Mouse (Mus musculus): ENCODE results near the gene Gm49366. TPM values are rescaled to one million over a fixed set of nuclear protein-coding genes. Genes with fewer than 3 reads are reported as not detected.
"Not testable (repeated sequence)": the region's sequence is repeated elsewhere in the genome, so short reads cannot be mapped to it uniquely, and the experiment has no call there.

The Gm49366 gene
- polyA plus RNA-seq, 1 experiment from 2014 or later: not detected

DNA sequence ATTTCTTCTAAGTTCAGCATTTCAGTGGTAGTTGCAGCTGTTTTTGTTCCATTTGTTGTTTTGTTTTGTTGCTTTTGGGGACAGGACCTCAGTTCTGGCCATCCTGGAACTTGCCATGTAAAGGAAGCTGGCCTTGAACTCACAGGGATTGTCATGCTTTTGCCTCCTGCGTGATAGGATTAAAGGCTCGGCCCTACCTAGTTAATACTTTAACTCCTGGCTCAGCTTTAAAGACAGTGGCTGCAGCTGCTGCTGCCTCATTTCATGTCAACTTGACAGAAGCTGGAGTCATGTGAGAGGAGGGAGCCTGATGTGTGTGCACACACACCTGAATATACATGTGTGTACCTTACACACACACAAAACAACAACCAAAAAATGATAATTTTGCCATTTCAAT lies 5.3 kb downstream of the Gm49366 start:
- H3K4me1 ChIP-seq (ENCODE audit: control insufficient read depth, insufficient read depth, low read length): no peaks in the 10 kb centered on the region
- no peak for ATAC-seq (ENCODE audit: low read depth)
- H3K4me3 ChIP-seq (ENCODE audit: low read depth, low read length): no peak overlapping the region
- H3K27me3 ChIP-seq (ENCODE audit: control insufficient read depth, insufficient read depth, low read length): no peaks in the 10 kb centered on the region
- 83% methylated on average over 2 of the region's 2 CpGs for WGBS
- no peak overlapping the region for H3K27ac ChIP-seq (ENCODE audit: low read depth, low read length)
- 0 out of 2 replicates have a peak, but pooled peaks cover 3% of the 10 kb centered on the region for H3K9me3 ChIP-seq (ENCODE audit: control insufficient read depth, low read length)
- H3K36me3 ChIP-seq (ENCODE audit: control insufficient read depth, insufficient read depth, low read length): no peaks in the 10 kb centered on the region
- H3K4me2 ChIP-seq (ENCODE audit: low read depth, low read length): no peak overlapping the region
- no peak overlapping the region for H3K9ac ChIP-seq (replicated peaks; ENCODE audit: low read depth, low read length)

DNA sequence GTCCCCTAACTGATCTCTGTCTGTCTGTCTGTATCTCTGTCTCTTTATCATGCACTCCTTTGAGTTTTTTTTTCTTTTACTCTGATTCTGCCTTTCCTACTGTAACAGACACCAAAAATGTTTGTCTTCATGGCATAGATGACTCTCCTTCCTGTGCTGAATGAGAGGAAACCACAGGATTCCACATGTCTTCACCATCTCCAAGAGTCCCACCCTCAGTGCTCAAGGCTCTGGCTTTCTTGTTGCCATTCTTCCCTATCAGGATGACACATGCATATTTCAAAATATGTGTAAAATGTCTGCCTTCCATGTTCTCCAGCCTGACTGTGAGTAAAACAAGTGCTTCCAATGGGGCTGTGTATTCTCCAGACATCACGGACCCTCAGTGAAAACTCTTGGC lies 8.2 kb downstream of the Gm49366 start:
- no peaks in the 10 kb centered on the region for H3K4me1 ChIP-seq (ENCODE audit: control insufficient read depth, insufficient read depth, low read length)
- H3K4me3 ChIP-seq (ENCODE audit: low read depth, low read length): no peak overlapping the region
- 100% methylated on average over 1 of the region's 1 CpGs for WGBS
- no peak overlapping the region for H3K4me2 ChIP-seq (ENCODE audit: low read depth, low read length)
- 0 out of 2 replicates have a peak, but pooled peaks cover 3% of the 10 kb centered on the region for H3K9me3 ChIP-seq (ENCODE audit: control insufficient read depth, low read length)
- ATAC-seq (ENCODE audit: low read depth): no peak
- no peak overlapping the region for H3K27ac ChIP-seq (ENCODE audit: low read depth, low read length)
- no peaks in the 10 kb centered on the region for H3K36me3 ChIP-seq (ENCODE audit: control insufficient read depth, insufficient read depth, low read length)
- H3K27me3 ChIP-seq (ENCODE audit: control insufficient read depth, insufficient read depth, low read length): no peaks in the 10 kb centered on the region
- H3K9ac ChIP-seq (replicated peaks; ENCODE audit: low read depth, low read length): no peak overlapping the region

DNA sequence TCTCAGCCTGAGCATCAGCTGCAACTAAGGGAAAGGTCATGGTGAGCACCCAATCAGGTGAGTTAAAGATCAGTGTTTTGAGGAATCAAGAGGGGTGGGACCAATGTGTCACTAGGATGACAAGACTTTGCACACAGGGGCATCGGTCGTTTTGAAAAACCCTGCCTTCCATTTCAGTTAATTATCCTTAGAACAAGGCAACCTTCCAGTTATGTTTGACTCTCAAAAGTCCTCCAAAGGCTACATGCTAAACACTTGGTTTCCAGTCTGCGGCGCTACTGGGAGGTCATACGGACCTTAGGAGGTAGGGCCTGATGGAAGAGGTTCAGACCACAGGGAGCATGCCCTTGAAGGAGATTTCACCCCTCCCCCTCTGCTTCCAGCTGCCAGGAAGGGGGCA lies 12.0 kb downstream of the Gm49366 start:
- H3K4me1 ChIP-seq (ENCODE audit: control insufficient read depth, insufficient read depth, low read length); ATAC-seq (ENCODE audit: low read depth); H3K27ac ChIP-seq (ENCODE audit: low read depth, low read length); H3K9me3 ChIP-seq (ENCODE audit: control insufficient read depth, low read length); H3K27me3 ChIP-seq (ENCODE audit: control insufficient read depth, insufficient read depth, low read length); H3K9ac ChIP-seq (replicated peaks; ENCODE audit: low read depth, low read length); H3K36me3 ChIP-seq (ENCODE audit: control insufficient read depth, insufficient read depth, low read length); H3K4me2 ChIP-seq (ENCODE audit: low read depth, low read length); H3K4me3 ChIP-seq (ENCODE audit: low read depth, low read length): not testable (repeated sequence)
- 79% methylated on average over 5 of the region's 5 CpGs for WGBS

DNA sequence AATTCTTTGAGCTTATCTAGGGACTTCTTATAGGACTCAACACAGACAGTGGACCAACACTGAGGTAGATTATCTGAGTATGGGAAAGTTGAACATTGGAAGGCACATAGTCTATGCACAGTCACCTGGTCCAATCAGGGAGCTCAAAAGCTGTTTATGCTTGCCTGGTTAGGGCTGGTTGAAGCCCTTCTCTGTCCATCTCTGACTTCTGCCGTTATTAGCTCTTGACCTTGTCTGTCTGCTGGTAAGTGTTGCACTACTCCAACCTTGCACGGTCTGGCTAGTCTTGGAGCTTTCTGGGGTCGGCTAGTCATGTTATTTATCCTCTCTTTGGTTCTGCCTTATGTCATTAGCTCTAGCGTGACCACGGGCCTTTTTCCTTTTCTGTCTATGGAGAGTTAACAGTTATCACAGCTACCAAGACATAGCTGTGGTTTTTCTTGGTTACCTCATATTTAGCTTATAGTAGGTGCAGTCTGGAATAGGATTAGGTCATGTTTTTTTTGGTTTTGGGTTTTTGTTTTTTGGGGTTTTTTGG lies 13.3 kb downstream of the Gm49366 start, which contains the start of gene Acot3:
Gene Acot3 (plus strand): TSS at position 208 of the 538 bp plus-strand sequence.
- no peak within 1 kb of the TSS for H3K9ac ChIP-seq (replicated peaks; ENCODE audit: low read depth, low read length)
- H3K4me1 ChIP-seq (ENCODE audit: control insufficient read depth, insufficient read depth, low read length): no peaks in the 10 kb centered on the region
- no peak for ATAC-seq (ENCODE audit: low read depth)
- 76% methylated on average over 5 of the region's 5 CpGs for WGBS
- no peaks in the 10 kb centered on the region for H3K36me3 ChIP-seq (ENCODE audit: control insufficient read depth, insufficient read depth, low read length)
- H3K4me2 ChIP-seq (ENCODE audit: low read depth, low read length): peak within 1 kb of the TSS; percentile 56
- no peak within 1 kb of the TSS; the same call in 1 of the 2 replicates for H3K4me3 ChIP-seq (ENCODE audit: low read depth, low read length)
- peaks cover 7% of the 10 kb centered on the region; the same call in 1 of the 2 replicates for H3K27me3 ChIP-seq (ENCODE audit: control insufficient read depth, insufficient read depth, low read length)
- H3K27ac ChIP-seq (ENCODE audit: low read depth, low read length): no peak within 1 kb of the TSS
- 0 out of 2 replicates have a peak, but pooled peaks cover 3% of the 10 kb centered on the region for H3K9me3 ChIP-seq (ENCODE audit: control insufficient read depth, low read length)

DNA sequence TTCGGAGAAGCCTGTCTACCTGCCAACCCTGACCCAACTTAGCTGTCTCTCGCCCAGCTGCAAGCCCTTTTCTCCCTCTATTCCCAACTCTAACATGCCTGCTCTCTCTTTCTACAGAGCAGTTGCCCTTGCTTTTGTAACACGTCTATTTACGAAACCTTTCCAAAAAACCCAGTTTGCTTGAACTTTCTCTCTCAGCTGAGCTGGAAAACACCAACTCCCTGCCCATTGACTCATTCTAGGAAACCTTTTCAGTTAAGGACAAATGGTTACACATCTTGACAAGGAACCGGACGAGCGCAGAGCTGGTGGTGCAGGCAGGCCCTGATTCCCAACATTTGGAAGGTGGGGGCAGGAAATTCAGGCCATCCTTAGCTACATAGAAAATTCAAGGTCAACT lies 13.9 kb downstream of the Gm49366 start:
- no peak overlapping the region for H3K27ac ChIP-seq (ENCODE audit: low read depth, low read length)
- 0 out of 2 replicates have a peak, but pooled peaks cover under 1% of the 10 kb centered on the region for H3K9me3 ChIP-seq (ENCODE audit: control insufficient read depth, low read length)
- H3K27me3 ChIP-seq (ENCODE audit: control insufficient read depth, insufficient read depth, low read length): peaks cover 7% of the 10 kb centered on the region; the same call in 1 of the 2 replicates
- no peaks in the 10 kb centered on the region for H3K36me3 ChIP-seq (ENCODE audit: control insufficient read depth, insufficient read depth, low read length)
- H3K9ac ChIP-seq (replicated peaks; ENCODE audit: low read depth, low read length): no peak overlapping the region
- no peak for ATAC-seq (ENCODE audit: low read depth)
- no peaks in the 10 kb centered on the region for H3K4me1 ChIP-seq (ENCODE audit: control insufficient read depth, insufficient read depth, low read length)
- no peak overlapping the region for H3K4me2 ChIP-seq (ENCODE audit: low read depth, low read length)
- H3K4me3 ChIP-seq (ENCODE audit: low read depth, low read length): no peak overlapping the region; the same call in 1 of the 2 replicates
- WGBS: 90% methylated on average over 7 of the region's 7 CpGs

DNA sequence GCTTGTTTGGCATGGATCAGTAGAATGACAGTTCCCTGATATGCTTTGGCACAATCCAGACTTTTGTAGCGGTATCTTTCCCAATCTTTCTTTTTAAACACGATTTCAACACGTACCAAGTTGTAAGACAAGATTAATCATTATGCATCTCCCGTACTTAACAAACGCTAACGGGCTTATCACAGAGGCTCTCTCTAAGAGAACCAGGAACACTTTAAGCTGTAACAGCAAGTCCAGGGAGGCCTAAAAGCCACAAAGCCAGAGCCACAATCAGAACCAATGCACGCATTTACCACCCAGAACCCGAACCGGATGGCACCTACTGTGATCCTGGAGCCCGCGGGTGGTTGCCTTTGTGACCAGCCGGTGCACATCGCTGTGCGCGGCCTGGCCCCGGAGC lies 14.4 kb downstream of the Gm49366 start:
- WGBS: 13% methylated on average over 15 of the region's 16 CpGs
- Histone ChIP-seq H3K4me2 (ENCODE audit: low read depth, low read length) (peak overlapping the region; percentile 56), H3K36me3 (ENCODE audit: control insufficient read depth, insufficient read depth, low read length) (no peaks in the 10 kb centered on the region), H3K4me3 (ENCODE audit: low read depth, low read length) (peak overlapping the region; percentile 36), H3K27me3 (ENCODE audit: control insufficient read depth, insufficient read depth, low read length) (peaks cover 7% of the 10 kb centered on the region; the same call in 1 of the 2 replicates), H3K27ac (ENCODE audit: low read depth, low read length) (no peak overlapping the region), H3K4me1 (ENCODE audit: control insufficient read depth, insufficient read depth, low read length) (no peaks in the 10 kb centered on the region), H3K9ac (replicated peaks; ENCODE audit: low read depth, low read length) (peak overlapping the region; percentile 32; the same call in 1 of the 2 replicates), H3K9me3 (ENCODE audit: control insufficient read depth, low read length) (no peaks in the 10 kb centered on the region)
- no peak for ATAC-seq (ENCODE audit: low read depth)

DNA sequence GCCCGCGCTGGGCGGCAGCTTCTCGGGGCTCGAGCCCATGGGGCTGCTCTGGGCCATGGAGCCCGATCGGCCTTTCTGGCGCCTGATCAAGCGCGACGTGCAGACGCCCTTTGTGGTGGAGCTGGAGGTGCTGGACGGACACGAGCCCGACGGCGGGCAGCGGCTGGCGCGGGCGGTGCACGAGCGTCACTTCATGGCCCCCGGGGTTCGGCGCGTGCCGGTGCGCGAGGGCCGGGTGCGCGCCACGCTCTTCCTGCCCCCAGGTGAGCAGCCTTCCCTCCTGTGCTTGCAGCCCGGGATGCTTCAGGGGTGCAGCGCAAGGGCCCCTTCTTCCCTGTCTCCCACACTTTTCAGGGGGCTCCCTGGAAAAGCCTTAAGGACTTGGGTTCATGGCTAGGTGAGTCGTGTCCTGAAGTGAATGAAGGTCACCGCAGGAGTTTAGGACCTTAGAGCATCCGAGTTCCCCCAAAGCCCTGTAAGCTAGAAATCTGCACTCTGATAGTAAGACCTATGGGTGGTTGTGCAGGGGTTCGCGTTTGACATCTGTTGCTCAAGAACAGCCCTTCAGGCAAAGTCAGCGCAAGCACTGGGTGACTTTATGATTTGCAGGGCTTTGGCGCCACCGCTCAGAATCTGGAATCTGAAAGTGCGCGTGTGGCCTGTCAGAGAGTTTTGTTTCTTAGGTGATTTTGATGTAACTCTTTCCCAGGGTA lies 15.1 kb downstream of the Gm49366 start:
- no peaks in the 10 kb centered on the region for H3K9me3 ChIP-seq (ENCODE audit: control insufficient read depth, low read length)
- H3K4me2 ChIP-seq (ENCODE audit: low read depth, low read length): peak overlapping the region; percentile 56
- H3K4me1 ChIP-seq (ENCODE audit: control insufficient read depth, insufficient read depth, low read length): no peaks in the 10 kb centered on the region
- no peaks in the 10 kb centered on the region for H3K36me3 ChIP-seq (ENCODE audit: control insufficient read depth, insufficient read depth, low read length)
- H3K4me3 ChIP-seq (ENCODE audit: low read depth, low read length): peak overlapping the region; percentile 36
- H3K9ac ChIP-seq (replicated peaks; ENCODE audit: low read depth, low read length): peak overlapping the region; percentile 32; the same call in 1 of the 2 replicates
- H3K27ac ChIP-seq (ENCODE audit: low read depth, low read length): no peak overlapping the region
- 3% methylated on average over 35 of the region's 46 CpGs for WGBS
- H3K27me3 ChIP-seq (ENCODE audit: control insufficient read depth, insufficient read depth, low read length): peaks cover 7% of the 10 kb centered on the region; the same call in 1 of the 2 replicates
- no peak for ATAC-seq (ENCODE audit: low read depth)

DNA sequence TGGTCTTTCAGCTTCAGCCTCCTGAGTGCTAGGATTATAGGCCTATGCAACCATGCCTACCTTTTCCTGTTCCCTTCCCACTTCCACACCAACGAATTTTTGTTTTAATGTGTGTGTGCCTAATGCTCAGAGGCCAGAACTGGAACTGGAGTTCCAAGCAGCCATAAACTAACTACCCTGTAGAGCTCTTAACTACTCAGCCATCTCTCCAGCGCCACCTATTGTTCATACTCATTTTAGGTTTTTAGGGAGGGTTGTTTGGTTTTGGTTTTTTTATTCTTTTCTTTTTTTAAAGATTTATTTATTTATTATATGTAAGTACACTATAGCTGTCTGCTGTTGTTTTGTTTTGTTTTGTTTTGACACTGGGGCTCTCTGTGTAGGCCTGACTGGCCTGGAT lies 22.2 kb downstream of the Gm49366 start:
- 47% methylated on average over 2 of the region's 2 CpGs for WGBS
- Histone ChIP-seq H3K4me1 (ENCODE audit: control insufficient read depth, insufficient read depth, low read length) (no peaks in the 10 kb centered on the region), H3K4me2 (ENCODE audit: low read depth, low read length) (no peak overlapping the region), H3K27ac (ENCODE audit: low read depth, low read length) (no peak overlapping the region), H3K4me3 (ENCODE audit: low read depth, low read length) (no peak overlapping the region), H3K36me3 (ENCODE audit: control insufficient read depth, insufficient read depth, low read length) (no peaks in the 10 kb centered on the region), H3K27me3 (ENCODE audit: control insufficient read depth, insufficient read depth, low read length) (no peaks in the 10 kb centered on the region), H3K9ac (replicated peaks; ENCODE audit: low read depth, low read length) (no peak overlapping the region), H3K9me3 (ENCODE audit: control insufficient read depth, low read length) (no peaks in the 10 kb centered on the region)
- no peak for ATAC-seq (ENCODE audit: low read depth)

DNA sequence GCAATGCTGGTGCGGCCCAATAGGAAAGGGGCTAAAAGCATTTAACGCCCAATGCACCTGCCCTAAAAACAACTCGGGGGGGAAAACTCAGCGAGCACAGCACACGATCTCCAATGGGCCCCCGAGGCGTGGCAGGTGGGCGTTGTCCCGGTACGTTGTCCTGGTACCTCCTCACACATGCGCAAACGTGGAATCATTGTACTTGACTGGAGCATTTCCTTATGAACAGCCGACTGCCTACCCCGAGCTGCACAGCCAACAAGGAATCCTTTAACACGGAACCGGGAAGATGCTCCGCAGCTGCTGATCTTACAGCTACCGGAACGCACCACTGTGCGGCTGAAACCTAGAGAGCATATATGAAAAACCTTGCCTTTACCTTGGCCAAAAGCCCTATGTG lies 23.6 kb downstream of the Gm49366 start:
- H3K36me3 ChIP-seq (ENCODE audit: control insufficient read depth, insufficient read depth, low read length): no peaks in the 10 kb centered on the region
- 96% methylated on average over 20 of the region's 20 CpGs for WGBS
- H3K4me2 ChIP-seq (ENCODE audit: low read depth, low read length): no peak overlapping the region
- no peak overlapping the region for H3K4me3 ChIP-seq (ENCODE audit: low read depth, low read length)
- no peak overlapping the region for H3K9ac ChIP-seq (replicated peaks; ENCODE audit: low read depth, low read length)
- no peak overlapping the region for H3K27ac ChIP-seq (ENCODE audit: low read depth, low read length)
- H3K27me3 ChIP-seq (ENCODE audit: control insufficient read depth, insufficient read depth, low read length): no peaks in the 10 kb centered on the region
- no peak for ATAC-seq (ENCODE audit: low read depth)
- H3K9me3 ChIP-seq (ENCODE audit: control insufficient read depth, low read length): no peaks in the 10 kb centered on the region
- no peaks in the 10 kb centered on the region for H3K4me1 ChIP-seq (ENCODE audit: control insufficient read depth, insufficient read depth, low read length)

Data from neural tube, embryonic 14.5 days (tissue).